Mouse (Mus musculus) skeletal muscle tissue, adult 2 months (tissue): Measurements from ENCODE around the gene Ptprd.

Experiments
- DNase-seq: peaks from one replicate; pipeline ENCODE4 v3.0.0-alpha.2; 2012; ENCODE audit warnings: low read depth, low spot score

Ptprd gene

GRCm38 (mm10) chr4:76913532-76914150 lies 1298.1 kb downstream of the Ptprd start:
- no peak for DNase-seq

- no peak for DNase-seq
Observed at GRCm38 (mm10) chr4:76901692-76902091, 1310.1 kb downstream of the Ptprd start.

DNA sequence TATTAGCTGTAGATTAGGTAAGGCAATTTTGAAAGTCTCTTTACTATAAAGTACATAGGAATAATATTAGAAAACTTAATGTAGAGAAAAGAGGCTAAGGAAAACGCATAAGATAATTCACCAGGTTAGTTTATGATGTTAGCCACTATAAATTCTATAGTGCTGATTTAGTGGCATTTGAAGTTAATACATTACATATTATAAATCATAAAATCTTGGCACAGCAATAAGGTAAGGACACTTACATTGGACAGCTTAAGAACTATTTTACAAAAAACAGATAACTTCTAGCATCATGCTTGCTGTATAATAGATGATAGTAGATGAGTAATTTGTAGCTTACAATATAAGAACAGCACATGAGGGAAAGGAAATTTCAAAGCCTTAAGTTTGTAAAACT lies 1322.1 kb downstream of the Ptprd start:
- no peak for DNase-seq

DNA sequence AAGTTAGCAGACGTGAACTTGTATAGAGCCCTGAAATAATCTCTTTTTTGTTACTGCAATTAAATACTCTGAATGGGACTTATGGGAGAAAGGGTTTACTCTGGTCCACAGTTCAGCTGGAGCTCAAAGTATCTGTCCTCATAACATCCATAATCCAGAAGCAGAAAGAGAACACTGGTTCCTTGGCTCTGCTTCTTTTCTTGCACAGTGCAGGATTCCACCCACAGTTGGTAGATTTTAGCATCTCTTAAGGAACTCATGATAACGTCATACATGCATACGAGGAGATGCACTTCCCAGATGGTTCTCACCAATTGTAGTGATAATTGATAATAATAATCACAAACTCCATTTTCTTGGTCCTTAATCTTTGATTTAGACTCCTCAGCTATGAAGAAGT lies 1330.2 kb downstream of the Ptprd start:
- no peak for DNase-seq

DNA sequence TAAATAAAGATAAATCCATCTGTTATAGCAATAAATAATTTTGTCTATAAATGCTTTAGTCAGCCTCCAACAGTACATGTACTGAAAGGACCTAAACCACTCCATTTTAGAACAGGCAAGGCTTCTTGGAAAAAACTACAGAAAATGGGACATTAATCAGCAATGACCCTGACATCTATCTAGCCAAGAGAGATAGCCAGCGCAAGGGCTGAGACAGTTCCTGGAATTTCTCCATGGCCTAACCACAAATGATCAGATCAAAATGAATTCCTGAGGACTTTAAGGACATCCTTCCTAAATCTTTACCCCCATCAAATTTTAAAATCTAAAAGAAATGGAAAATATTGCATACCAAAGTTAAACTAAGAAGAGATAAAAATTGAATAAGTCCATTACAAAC lies 1340.8 kb downstream of the Ptprd start:
- DNase-seq = no peak

DNA sequence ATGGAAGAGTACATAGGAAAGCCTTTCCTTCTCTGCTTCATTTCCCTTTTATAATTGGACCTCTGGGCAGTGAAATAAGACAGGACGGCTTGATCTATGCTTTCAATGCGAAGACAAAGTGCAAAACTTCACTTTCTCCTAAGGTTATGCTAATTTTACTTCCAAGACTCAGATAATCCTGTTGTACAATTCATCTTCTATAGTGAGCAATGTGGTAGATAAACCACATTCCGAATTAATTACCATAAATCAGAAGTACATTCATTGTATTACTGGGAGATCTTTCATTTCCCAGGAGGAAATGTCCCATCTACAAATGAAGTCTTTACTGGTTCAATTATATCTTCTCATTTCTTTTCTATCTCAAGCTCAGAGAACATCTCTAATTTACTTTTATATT lies 1346.2 kb downstream of the Ptprd start:
- no peak for DNase-seq

GRCm38 (mm10) chr4:76846265-76846664 lies 1365.5 kb downstream of the Ptprd start:
- DNase-seq = no peak

GRCm38 (mm10) chr4:76839016-76839415 lies 1372.7 kb downstream of the Ptprd start:
- DNase-seq = no peak

GRCm38 (mm10) chr4:76812138-76812537 lies 1399.6 kb downstream of the Ptprd start:
- DNase-seq = no peak

- DNase-seq = no peak
Observed at GRCm38 (mm10) chr4:76802708-76803107, 1409.1 kb downstream of the Ptprd start.

DNA sequence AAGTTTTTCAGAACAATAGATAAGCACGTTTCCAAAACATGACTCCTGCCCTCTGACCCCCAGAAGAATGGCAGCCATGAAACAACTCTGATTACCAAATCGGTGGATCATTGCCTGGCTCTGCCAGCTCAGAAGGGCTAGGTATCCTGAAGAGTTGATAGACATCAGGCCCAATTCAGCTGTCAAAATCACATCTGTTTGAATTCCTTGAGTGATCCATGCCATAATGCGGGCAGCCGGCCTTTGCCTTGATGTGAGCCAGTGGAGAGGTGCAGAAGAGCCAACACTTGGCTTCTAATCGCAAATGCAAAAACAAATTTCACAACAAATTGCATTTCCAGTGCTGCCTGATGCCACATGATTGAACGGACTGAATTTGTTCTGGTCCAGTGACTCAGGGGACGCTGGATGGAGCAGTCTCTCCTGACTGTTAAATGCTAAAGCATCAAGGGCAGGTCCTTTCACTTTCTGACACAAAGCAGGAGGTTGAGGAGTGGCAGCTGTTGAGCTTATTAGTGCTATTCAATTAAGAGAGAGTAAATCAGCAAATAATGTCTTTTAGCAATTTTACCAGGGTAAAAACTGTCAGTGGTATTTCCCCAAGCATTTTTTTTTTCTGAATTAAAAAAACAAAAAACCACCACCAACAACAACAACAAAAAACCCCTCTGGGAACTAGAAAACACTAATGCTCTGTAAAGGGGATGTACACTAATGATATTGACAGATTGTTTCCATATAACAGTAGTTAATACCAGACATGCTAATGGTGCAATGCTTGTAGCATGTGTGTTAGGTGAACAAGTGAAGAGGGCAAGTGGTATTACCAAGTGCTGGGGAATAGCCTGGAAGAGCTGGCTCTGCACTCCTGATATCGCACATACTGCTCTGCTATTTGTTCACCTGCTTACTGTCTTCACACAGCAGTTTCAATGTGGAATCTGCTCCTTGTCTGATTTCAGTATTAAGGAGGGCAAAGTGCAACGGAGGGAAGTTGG lies 1413.5 kb downstream of the Ptprd start:
- DNase-seq = no peak

- DNase-seq = no peak
Observed at GRCm38 (mm10) chr4:76785389-76785788, 1426.4 kb downstream of the Ptprd start.

DNA sequence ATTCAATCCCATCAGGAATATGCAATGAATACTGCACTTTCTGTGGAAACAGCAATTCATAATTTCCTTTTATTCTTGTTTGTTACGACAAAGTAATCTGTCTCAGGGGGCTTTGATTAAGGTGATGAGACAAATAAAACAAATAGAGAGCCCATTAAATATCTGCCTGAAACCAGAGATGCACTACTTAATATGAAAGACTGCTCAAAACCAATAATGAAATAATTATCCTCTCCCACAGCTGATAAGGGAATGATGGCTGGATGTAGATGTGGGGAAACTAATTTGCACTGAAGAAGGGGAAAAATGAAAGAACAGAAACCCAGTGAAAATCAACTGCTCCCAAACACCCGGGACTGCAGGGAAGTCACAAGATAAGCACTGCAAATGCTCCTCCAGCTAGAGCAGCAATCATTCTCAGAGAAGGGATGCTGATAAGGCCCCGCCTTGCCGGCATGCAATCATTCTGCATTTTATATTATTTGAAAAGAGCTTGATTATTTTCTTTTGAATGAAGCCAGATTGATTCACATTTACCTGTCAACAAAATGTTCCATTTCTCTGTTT lies 1432.1 kb downstream of the Ptprd start:
- no peak for DNase-seq

GRCm38 (mm10) chr4:76766918-76767317 lies 1444.8 kb downstream of the Ptprd start:
- peak; percentile 0 for DNase-seq

DNA sequence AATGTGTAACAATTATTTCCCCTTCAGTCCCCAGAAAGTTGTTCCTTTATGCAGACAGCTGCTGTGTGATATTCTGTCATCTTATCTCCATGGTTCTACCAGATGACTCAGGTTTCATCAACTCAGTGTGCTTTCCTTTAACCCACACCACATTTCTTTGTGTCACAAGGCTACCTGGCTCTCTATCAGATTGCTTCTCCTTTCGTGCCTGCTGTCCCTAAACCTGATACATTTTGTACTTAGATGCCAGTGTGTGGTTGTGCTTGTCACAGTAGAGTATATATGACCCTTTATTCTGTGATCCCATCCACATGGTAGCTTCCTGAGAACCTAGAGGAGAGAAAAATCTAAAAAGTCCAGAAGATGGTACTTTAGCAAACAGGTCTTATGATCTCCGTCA lies 1445.3 kb downstream of the Ptprd start:
- DNase-seq = no peak

- no peak for DNase-seq
Observed at GRCm38 (mm10) chr4:76750709-76751108, 1461.1 kb downstream of the Ptprd start.

DNA sequence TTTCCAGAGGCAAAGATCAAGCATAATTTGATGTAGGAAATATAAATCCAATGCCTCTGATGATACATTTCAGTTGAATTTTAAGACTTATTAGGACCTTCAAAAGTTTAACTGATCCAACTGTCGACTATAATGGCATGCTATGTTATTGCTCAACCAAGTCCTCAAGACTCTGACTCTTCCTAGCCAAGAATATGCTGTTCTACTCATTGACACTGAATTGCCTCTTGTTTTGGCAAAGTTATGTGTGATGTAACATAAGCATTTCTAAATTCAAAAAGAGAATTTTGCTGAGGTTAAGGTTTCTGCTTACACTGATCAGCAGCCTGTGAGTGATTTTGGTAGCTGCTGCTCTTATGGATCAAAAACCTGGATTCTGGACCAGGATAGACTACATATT lies 1475.9 kb downstream of the Ptprd start:
- DNase-seq = no peak

- DNase-seq = no peak
Observed at GRCm38 (mm10) chr4:76675726-76676125, 1536.0 kb downstream of the Ptprd start.

DNA sequence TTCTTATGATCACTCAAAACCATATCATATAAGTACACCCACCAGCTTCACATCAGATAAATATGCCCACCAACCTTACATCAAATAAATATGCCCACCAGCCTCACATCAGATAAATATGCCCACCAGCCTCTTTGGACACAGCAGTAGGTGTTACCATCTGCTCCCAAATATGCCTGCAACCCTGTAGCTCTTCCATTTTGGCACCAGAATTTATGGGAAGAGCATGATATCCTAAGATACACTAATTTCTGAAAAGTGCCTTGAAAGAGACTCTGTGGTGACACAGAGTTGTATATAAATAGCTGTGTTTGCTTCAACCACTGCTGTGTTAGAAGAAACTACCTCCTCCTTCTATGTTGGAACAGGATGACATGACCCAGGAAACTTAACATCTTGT lies 1538.5 kb downstream of the Ptprd start:
- DNase-seq = no peak

- DNase-seq = no peak
Observed at GRCm38 (mm10) chr4:76672653-76673052, 1539.1 kb downstream of the Ptprd start.

GRCm38 (mm10) chr4:76661725-76662124 lies 1550.0 kb downstream of the Ptprd start:
- DNase-seq = no peak

- DNase-seq = no peak
Observed at GRCm38 (mm10) chr4:76660146-76660545, 1551.6 kb downstream of the Ptprd start.

DNA sequence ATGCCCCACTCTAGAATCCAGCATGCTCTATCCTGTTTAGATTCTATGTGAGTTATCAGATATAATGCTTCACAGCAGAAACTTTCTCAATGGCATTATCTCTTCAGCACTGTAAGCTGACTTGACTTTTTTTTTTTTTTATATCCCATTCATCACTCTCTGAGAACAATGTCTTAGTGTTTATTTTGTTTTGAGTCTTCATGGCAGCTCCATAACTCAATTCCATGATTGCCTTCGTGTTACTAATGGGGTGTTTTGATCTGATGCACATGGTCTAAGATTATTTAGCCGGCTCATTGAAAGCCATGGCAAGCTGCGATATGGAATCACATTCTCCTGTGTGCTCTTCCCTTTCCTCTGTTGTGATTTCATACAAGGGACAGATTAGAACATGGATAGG lies 1555.0 kb downstream of the Ptprd start:
- no peak for DNase-seq
